Mouse (Mus musculus) monocyte, adult 2 months (primary cell): ENCODE results near the gene Camta2.

Experiments
- DNase-seq, 2 experiments: peaks; one replicate each; pipeline ENCODE4 v3.0.0; 2022; ENCODE audit warnings: low spot score in 2 of 2, low read depth in 1 of 2

The Camta2 gene

DNA sequence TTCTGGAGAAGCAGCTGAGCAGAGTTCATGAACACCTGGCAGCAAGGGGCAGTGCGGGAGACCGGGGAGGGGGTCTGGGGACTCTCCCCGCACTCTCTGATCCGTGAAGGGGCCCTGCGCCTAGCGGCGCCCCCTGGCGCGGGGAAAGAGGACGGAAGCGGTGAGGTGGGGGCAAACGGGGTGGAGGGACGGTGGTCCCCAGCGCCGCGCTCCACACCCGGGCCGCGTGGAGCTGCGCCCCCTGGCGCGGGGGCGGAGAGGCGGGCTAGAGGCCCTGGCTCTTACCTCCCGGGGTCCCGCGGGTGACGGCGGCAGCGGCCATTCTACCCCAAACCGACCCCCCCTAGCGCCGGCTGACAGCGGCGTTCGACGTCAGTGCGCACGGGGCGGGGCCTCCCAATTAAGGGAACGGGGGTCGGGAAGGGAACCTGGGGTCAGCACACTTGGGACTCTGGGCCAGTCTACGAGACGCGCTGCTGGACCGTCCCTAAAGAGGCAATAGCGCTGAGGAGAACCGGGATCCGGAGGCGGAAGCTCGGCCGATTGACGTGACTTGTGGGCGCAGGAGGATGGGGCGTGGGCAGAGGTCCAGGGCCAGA lies at the start of gene Camta2:
TSS of gene Camta2 (minus strand) at position 505 of the 599 bp plus-strand sequence.
- peak in 1 of 2 experiments; percentile 65 for DNase-seq

GRCm38 (mm10) chr11:70733256-70733655 lies 45.4 kb upstream of the Camta2 start:
- no peak for DNase-seq

GRCm38 (mm10) chr11:70731178-70731577 lies 43.3 kb upstream of the Camta2 start:
- no peak for DNase-seq

DNA sequence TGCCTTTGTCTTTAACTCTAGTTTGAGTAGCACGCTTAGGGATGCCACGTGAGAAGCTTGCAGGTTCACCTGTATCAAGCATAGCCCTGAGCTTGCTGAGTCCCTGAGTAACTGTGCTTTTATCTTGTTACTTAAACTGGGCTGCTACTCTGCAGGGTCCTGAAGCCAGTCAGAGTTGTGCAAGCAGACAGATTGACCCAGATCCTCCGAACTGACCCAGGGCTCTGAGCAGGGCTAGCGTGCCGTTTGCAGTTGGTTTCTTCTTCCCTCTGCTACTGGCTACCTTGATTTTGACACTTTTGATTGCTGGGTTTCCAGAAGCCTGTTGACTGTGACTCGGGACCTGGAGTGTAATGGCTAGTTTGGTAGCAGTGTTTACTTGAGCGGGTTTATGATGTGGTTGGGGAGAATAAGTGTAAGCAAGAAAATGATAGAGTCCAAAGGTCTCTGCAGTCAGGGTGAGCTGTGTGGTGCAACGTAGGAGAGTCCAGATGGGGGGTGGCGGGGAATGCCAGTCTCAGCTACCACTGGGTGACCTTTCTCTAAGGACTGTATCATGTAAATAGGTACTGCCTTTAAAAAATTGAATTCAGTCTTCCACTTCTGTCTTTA lies 42.6 kb upstream of the Camta2 start:
- no peak for DNase-seq

DNA sequence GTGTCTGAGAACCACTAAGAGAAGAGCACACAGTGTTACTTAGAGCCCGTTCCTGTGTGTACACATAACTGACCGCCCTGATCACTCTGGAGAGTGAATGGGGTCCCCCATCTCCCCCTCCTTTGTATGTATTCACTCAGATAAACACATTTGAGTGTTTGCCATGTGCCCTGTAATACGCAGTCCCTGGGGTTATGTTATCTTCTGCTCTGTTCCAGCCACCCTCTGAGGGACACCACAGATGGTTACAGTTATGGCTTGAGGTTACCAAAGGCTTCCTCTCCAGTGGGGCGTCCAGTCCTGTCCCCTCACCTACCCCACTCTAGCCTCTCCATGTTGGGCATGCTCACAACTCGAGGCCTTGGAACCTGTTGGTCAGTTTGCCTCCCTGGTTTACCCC lies 39.5 kb upstream of the Camta2 start:
- no peak for DNase-seq

DNA sequence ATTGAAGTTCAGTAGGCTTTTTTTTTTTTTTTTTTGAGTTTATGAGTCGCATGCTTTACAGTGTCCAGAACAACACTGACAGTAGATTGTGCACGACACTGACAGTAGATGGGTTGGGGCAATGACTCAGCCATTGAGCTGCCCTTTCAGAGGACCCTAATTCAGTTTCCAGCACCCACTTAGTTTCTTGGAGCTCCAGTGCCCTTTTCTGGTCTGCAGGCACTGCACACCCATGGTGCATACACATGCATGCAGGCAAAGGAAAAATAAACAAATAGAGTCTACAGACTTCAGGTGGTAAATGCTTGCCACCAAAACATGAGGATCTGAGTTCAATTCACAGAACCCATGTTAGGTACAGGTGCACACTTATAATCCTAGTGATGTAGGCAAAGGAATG lies 38.7 kb upstream of the Camta2 start:
- DNase-seq = no peak

DNA sequence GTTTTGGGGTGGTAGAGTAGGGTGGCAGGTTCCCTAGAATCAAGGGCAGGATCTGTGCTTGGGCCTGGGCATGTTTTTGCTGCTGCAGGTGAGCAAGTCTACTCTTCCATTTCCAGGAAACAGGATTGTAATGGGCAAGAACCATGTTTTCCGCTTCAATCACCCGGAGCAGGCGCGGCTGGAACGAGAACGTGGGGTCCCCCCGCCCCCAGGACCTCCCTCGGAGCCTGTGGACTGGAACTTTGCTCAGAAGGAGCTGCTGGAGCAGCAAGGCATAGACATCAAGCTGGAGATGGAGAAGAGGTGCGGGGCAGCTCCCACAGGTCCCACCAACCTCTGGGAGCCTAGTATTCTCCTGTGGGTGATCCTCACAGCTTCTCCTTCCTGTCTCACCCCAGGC lies 36.8 kb upstream of the Camta2 start:
- DNase-seq = no peak

GRCm38 (mm10) chr11:70721072-70721471 lies 33.2 kb upstream of the Camta2 start:
- DNase-seq = no peak

GRCm38 (mm10) chr11:70720567-70720966 lies 32.7 kb upstream of the Camta2 start:
- DNase-seq = peak; percentile 62 to 76

DNA sequence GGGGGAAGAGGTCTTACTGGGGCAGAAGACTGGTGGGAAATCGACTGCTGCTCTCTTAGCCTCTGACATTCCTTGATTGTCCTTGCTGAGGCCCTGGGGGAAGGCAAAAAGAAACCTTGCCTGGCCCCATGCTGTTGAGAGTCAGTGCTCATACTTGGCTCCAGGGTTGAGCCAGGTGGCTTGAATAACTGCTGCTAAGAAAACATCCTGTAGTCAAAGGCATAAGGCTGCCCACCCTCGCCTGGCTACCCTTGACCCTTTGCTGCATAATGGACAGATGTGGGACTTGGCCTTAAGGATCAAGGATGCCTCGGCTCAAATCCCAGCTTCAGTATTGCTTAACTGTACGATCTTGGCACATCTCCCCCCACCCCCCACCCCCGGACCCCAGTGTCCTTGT lies 30.6 kb upstream of the Camta2 start:
- no peak for DNase-seq

DNA sequence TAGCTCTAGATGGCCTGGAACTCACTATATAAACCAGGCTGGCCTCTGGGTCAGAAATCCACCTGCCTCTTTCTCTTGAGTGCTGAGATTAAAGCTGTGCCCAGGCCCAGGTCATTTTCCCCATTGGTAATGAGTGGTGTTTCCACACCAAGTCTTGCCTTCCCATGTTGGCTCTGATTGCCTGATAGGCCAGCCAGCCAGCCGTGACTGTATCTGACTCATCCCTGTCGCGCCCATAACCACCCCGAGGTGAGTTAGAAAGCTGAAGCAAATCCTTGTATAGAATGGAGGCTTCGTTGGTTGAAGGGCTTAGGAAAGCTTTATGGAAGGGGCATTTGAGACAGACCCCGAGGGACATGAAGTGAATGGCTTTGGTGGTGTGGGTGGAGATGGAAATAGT lies 27.9 kb upstream of the Camta2 start:
- no peak for DNase-seq

DNA sequence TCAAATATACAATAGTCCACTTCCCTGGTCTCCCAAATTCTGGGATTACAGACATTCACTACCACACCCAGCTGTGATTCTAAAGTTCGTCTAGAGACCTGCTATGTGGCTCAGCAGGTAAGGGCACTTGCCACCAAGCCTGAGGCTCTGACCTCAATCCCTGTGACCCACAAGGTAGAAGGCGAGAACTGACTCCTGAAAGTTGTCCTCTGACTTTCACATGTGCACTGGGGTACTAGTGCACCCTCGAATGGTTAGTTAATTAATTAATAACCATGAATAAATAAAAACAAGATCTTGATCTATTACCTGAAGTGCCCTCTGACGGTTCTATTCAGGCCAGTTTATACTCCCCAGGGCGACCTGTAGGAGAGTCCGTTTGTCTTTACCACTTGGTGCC lies 25.3 kb upstream of the Camta2 start:
- no peak for DNase-seq

DNA sequence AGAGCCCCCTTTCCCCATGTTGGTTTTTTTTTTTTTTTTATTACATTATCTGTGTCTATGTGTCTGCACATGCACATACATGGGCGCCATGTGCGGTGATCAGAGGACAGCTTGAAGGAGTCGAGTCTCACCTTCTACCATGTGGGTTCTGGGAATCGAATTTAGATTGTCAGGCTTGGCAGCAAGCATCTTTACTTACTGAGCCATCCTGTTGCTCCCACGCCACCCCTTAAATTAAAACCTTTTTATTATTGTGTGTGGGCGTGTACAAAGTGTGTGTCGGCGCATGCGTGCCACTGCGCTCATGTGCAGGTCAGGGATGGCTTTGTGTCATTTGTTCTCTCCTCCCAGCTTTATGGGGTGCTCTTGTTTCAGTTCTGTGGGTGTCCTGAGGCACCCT lies 23.1 kb upstream of the Camta2 start:
- no peak for DNase-seq

GRCm38 (mm10) chr11:70706127-70706526 lies 18.2 kb upstream of the Camta2 start:
- DNase-seq = no peak

DNA sequence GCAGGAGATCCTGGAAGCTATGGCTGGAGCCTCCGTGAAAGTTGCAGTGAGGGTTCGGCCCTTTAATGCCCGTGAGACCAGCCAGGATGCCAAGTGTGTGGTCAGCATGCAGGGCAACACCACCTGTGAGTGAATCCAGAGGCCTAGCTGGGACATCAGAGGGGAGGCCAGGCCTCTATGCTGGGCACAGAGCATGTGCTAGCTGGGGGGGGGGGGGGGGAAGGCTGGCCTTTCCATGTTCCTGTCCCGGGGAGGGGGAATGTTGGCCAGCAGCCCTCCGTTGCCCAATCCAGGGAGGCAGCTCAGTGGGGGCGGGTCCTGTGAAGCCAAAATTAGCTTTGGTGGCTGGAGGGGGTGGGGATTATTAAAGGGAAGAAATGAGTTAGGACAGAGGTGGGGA lies 14.9 kb upstream of the Camta2 start:
- no peak for DNase-seq

- DNase-seq = no peak
These were observed 14.3 kb upstream of the Camta2 start for GRCm38 (mm10) chr11:70701984-70702733.

DNA sequence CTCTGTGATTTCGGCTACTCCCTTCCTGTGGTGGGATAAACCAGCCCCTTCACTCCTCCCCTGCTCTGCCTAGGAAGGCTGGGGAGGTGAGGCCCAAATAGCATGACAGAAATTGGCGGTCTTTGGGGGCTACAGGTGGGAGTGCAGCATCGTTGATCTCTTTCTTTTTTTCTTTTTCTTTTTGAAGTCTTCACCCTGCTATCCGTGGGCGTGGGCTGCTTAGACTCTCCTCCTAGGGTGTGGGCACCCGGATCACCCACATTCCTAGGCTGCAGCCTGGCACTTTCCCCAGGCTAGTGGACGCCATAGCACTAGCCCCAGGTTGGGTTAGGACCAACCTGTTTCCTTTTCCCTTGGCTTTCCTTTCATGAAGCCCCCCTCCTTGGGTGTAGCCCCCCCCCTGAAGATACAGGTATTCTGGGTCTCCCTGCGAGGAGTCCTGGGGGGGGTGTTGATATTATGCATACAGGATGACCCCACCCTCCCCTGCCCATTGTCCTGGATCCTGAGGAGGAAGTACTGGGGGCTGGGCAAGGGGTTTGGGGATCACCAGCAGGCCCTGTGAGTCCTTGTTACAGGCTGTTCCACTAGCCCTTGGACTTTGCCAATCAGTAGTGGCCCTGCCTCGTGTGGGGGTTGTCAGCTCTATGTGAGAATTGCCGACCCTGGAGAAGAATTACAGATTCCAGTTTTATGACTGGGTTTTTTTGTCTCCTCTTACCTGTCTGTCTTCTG lies 13.5 kb upstream of the Camta2 start:
- no peak for DNase-seq

GRCm38 (mm10) chr11:70700613-70701012 lies 12.7 kb upstream of the Camta2 start:
- DNase-seq = peak in 1 of 2 experiments; percentile 40

- DNase-seq = peak; percentile 75 to 92
These were observed 12.0 kb upstream of the Camta2 start, which contains the start of the genes Inca1 and Kif1c for GRCm38 (mm10) chr11:70699722-70700556. Gene Inca1 (minus strand): TSS chr11:70700155. Gene Kif1c (plus strand): TSS chr11:70700548.

GRCm38 (mm10) chr11:70699051-70699450 lies 11.1 kb upstream of the Camta2 start:
- DNase-seq = no peak

GRCm38 (mm10) chr11:70697376-70697775 lies 9.5 kb upstream of the Camta2 start:
- no peak for DNase-seq
